Mouse (Mus musculus): ENCODE results near the gene Pgam1. TPM values are rescaled to one million over a fixed set of nuclear protein-coding genes. Genes with fewer than 3 reads are reported as not detected.

Pgam1 gene
- total RNA-seq, 2 experiments from 2014 or later = 14.4 to 25.0 TPM

- DNase-seq = no peak
- intact Hi-C loops (cut with DNase I) = loop anchor here (5.0 kb wide), 2 partner anchors 49 to 131 kb away; partner anchors contain the start of gene Frat2
- Histone ChIP-seq H3K27ac (peak overlapping the region; percentile 94), H3K4me3 (peak overlapping the region; percentile 76)
- no peak for TF ChIP-seq CTCF (IDR thresholded peaks at IDR 0.05)
These were observed 15.4 kb upstream of the Pgam1 start for GRCm38 (mm10) chr19:41896319-41896711.

DNA sequence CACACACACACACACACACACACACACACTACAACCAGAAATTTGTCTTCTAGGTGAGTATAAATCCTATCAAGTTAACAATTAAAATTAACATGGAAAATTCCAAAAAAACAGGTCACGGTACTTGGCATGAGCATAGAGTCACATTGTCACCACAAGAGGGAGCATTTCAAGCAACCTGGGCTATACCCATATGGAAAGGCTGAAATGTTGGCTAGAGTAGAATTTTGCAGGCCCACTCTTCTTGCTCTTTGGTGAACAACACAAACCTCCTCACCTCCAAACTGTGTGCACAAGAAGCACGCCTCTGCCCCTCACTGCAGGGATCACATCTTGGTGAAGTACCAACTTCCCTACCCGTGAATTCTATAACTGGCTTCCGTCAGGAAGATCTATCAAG, 12.9 kb upstream of the Pgam1 start:
- no peak overlapping the region for H3K4me3 ChIP-seq
- H3K27ac ChIP-seq = no peak overlapping the region
- intact Hi-C loops (cut with DNase I) = loop anchor here (5.0 kb wide), 2 partner anchors 52 to 128 kb away; partner anchors contain the start of gene Frat2
- DNase-seq = no peak
- peak; percentile 73 for TF ChIP-seq CTCF (IDR thresholded peaks at IDR 0.05)

DNA sequence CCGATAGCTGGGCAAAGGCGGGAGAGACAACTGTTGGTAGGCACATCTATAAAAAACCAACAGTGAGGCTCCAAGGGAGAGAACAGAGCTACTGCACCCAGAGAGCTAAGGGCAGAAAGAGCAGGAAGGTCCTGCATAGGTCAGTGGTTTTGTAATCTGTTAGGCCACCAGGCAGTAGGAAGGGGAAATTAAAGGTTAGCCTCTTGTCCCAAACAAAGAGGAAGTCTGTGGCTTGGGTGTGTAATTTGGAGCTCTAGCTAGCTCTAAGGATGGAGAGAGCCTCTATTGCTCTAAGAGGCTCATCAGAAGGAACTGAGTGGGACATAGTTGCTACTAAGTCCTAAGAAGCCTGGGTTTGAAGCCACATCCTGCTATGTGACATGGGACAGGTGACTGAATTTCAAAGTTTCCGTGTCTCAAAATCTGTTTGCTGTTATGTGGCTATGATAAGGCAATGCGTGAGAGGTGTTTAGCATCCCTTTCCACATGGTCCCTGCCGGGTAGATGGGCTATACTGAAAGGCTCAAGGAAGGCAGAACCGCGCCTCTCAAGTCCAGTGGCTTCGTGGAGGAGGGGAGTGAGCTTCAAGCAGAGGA, 11.1 kb upstream of the Pgam1 start:
- intact Hi-C loops (cut with DNase I) = no loop called here
- no peak for DNase-seq
- H3K27ac ChIP-seq = no peak overlapping the region
- no peak overlapping the region for H3K4me3 ChIP-seq
- TF ChIP-seq CTCF (IDR thresholded peaks at IDR 0.05) = no peak

GRCm38 (mm10) chr19:41901696-41902095, 10.0 kb upstream of the Pgam1 start:
- Histone ChIP-seq H3K27ac (no peak overlapping the region), H3K4me3 (no peak overlapping the region)
- DNase-seq = no peak
- intact Hi-C loops (cut with DNase I) = no loop called here
- no peak for TF ChIP-seq CTCF (IDR thresholded peaks at IDR 0.05)

- Histone ChIP-seq H3K4me3 (no peak overlapping the region), H3K27ac (no peak overlapping the region)
- DNase-seq = no peak
- intact Hi-C loops (cut with DNase I) = no loop called here
- no peak for TF ChIP-seq CTCF (IDR thresholded peaks at IDR 0.05)
These were observed 8.7 kb upstream of the Pgam1 start for GRCm38 (mm10) chr19:41902848-41903593.

DNA sequence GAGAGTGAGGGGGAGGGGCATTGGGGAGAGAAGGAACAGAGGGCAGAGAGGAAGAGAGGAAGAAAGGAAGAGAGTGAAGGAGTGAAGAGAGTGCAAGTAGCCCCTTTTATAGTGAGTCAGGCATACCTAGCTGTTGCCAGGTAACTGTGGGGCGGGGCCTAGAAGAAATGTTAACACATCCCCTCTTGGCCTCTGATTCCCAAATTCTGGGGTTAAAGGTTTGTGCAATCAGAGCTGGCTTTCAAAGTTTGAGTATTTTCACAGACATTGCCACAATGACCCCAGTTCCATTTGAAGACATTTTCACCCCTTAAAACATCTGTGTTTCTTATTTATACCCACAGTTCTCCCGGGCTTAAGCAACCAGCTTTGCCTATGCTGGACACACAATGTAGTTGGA, 6.5 kb upstream of the Pgam1 start:
- no peak overlapping the region for H3K27ac ChIP-seq
- intact Hi-C loops (cut with DNase I) = no loop called here
- TF ChIP-seq CTCF (IDR thresholded peaks at IDR 0.05) = no peak
- no peak overlapping the region for H3K4me3 ChIP-seq
- DNase-seq = no peak

GRCm38 (mm10) chr19:41906311-41907078, 5.2 kb upstream of the Pgam1 start:
- intact Hi-C loops (cut with DNase I) = no loop called here
- no peak overlapping the region for H3K4me3 ChIP-seq
- H3K27ac ChIP-seq = no peak overlapping the region
- no peak for TF ChIP-seq CTCF (IDR thresholded peaks at IDR 0.05)
- DNase-seq = no peak

DNA sequence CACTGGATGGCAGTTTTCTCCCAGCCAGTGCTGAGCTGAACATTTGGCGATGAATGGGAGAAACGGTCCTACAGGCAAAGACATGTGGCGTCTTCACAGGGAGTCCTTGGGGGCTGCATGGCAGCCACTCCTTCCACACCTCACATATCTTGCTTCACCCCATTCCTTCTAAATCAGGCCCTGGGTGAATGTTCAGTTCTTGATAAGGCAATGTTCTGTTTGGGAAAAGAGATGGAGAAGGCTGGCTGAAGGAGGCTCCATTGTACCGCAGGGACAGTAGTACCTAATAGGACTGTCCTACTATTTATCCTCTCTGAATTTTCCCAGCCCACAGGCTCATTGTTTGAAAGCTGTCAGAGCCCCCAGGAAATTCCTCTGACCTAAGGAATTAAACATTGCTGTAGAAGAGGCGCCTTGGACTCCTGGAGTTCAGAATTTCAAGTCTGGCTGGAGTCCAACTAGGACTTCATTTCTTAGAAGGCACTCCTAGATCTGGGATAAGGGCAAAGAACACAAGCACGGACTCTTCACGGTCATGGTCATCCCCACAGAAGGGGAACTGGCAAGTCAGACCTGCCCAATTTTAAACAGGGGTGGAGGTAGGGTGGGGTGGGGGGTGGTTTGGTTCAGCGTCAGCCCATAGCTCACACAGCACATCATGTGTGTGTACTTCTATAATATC, 4.5 kb upstream of the Pgam1 start:
- Histone ChIP-seq H3K27ac (no peak overlapping the region), H3K4me3 (no peak overlapping the region)
- TF ChIP-seq CTCF (IDR thresholded peaks at IDR 0.05) = no peak
- DNase-seq = no peak
- intact Hi-C loops (cut with DNase I) = no loop called here

DNA sequence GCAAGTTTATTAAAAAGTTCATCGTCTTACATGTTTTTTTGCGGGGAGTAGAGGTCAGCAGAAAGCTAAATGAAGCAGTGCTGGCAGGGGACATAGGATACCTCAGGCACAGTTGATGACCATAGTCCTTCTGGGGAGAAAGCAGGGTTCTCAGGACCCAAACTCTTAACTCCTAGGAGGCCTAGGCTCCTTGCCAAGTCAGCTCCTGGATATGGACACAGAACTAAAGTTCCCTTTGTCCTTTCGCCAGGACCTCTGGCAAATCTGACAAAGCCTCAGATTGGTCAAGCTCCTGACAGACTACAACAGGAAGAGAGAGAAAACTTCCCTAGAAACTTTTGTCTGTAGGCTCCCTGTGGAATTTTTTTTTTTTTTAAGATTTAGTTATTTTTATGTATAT, 3.0 kb upstream of the Pgam1 start:
- no peak for TF ChIP-seq CTCF (IDR thresholded peaks at IDR 0.05)
- DNase-seq = no peak
- Histone ChIP-seq H3K4me3 (no peak overlapping the region), H3K27ac (no peak overlapping the region)
- intact Hi-C loops (cut with DNase I) = no loop called here

GRCm38 (mm10) chr19:41910396-41910795, 1.3 kb upstream of the Pgam1 start:
- intact Hi-C loops (cut with DNase I) = loop anchor here (5.0 kb wide), 1 partner anchor 67 kb away; no protein-coding TSS in a partner anchor
- no peak for TF ChIP-seq CTCF (IDR thresholded peaks at IDR 0.05)
- Histone ChIP-seq H3K4me3 (no peak overlapping the region), H3K27ac (no peak overlapping the region)
- DNase-seq = no peak

DNA sequence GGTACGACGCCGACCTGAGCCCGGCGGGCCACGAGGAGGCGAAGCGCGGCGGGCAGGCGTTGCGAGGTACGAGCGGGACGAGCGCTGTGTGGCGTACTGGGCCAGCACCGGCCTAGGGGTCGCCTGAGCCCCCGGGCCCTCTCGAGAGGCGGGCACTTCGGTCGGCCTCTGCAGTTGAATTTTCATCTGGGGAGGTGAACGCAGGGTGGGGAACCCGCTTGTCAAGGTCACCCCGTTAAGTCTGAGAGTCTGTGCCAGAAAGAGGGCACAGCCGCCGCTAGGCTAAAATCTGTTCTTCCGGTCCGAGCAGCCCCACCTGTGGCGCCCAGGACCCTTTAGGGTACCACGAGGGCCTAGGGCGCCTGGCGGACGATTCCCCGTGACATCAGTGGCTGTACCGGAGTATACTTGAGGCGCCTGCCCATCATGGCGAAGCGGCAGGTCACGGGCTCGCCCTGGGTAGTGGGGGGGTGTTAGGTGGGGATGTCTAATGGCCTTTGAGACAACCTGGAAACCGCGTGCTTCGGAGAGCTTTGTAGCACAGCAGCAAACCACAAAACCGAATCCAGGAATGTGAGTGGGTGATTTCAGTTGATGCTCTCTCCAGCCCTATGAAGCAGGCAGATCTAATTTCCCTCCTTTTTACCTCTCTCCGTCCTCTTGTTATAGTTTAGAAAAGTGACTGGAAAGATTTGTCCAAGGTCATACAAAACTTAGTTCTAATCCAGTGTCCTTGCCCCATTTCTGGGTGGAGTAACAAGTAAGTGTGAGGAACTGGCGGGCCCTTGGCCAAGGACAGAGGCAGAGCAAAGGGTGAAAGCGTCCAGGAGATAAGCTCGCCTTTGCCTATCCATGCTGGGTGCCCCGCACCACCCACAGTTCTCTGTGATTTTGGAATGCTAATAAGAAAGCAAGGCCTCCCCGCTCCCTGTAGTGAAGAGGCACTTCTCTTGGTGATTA, 678 bp downstream of the Pgam1 start:
- no peak for TF ChIP-seq CTCF (IDR thresholded peaks at IDR 0.05)
- Histone ChIP-seq H3K4me3 (peak overlapping the region; percentile 90), H3K27ac (peak overlapping the region; percentile 93)
- DNase-seq = peak; percentile 65
- intact Hi-C loops (cut with DNase I) = loop anchor here (5.0 kb wide), 1 partner anchor 65 kb away; no protein-coding TSS in a partner anchor

Data from gastrocnemius, adult 2 months (tissue).